Mouse (Mus musculus) limb, embryonic 14.5 days (tissue): ENCODE data around the gene Gpr152. TPM values are rescaled to one million over a fixed set of nuclear protein-coding genes. Genes with fewer than 3 reads are reported as not detected.

Source experiments
- ATAC-seq: fragments of 200-750 bp; cut with Nextera tagmentation; 2 replicates; pipeline ENCODE4 v1.8.0; 2017; ENCODE audit warnings: low read depth, moderate number of reproducible peaks, moderate TSS enrichment; ENCODE audit not compliant: low FRiP score
- DNase-seq: peaks from one replicate; pipeline ENCODE4 v3.0.0-alpha.2; 2015; ENCODE audit warnings: low spot score
- H3K27ac ChIP-seq: fragments of 300-500 bp; sonication (generic); replicated peaks from 2 replicates; pipeline ENCODE4 v1.5.1; 2014; ENCODE audit warnings: low read depth, mild to moderate bottlenecking, low read length, moderate library complexity, mixed read lengths
- H3K27me3 ChIP-seq: fragments of 300-500 bp; sonication (generic); 2 replicates; pipeline ENCODE4 v1.6.1; 2014; ENCODE audit warnings: low read length, mixed read lengths; ENCODE audit not compliant: control insufficient read depth, insufficient read depth
- H3K36me3 ChIP-seq: fragments of 300-500 bp; sonication (generic); 2 replicates; pipeline ENCODE4 v1.6.1; 2014; ENCODE audit warnings: mild to moderate bottlenecking, low read length, moderate library complexity, mixed read lengths; ENCODE audit not compliant: control insufficient read depth, insufficient read depth
- H3K4me1 ChIP-seq: fragments of 300-500 bp; sonication (generic); 2 replicates; pipeline ENCODE4 v1.6.1; 2014; ENCODE audit warnings: antibody characterized with exemption, low read length, mixed read lengths; ENCODE audit not compliant: control insufficient read depth, insufficient read depth
- H3K4me2 ChIP-seq: fragments of 300-500 bp; sonication (generic); replicated peaks from 2 replicates; pipeline ENCODE4 v1.6.1; 2014; ENCODE audit warnings: low read depth, mild to moderate bottlenecking, low read length, moderate library complexity; ENCODE audit not compliant: severe bottlenecking
- H3K4me3 ChIP-seq: fragments of 300-500 bp; sonication (generic); replicated peaks from 2 replicates; pipeline ENCODE4 v1.5.1; 2014; ENCODE audit warnings: low read length
- H3K9ac ChIP-seq: fragments of 300-500 bp; sonication (generic); 2 replicates; pipeline ENCODE4 v1.6.1; 2014; ENCODE audit warnings: mild to moderate bottlenecking, low read depth, low read length, moderate library complexity; ENCODE audit not compliant: severe bottlenecking
- H3K9me3 ChIP-seq: fragments of 300-500 bp; sonication (generic); 2 replicates; pipeline ENCODE4 v1.6.1; 2016; ENCODE audit warnings: low read length; ENCODE audit not compliant: control insufficient read depth
- POLR2A ChIP-seq: fragments of 200-500 bp; IDR thresholded peaks from 2 replicates; pipeline ENCODE4 v1.8.0; 2012; ENCODE audit warnings: inconsistent platforms, mild to moderate bottlenecking, moderate library complexity, borderline replicate concordance; ENCODE audit not compliant: insufficient read depth, insufficient read length; ENCODE audit errors: extremely low read depth
- WGBS: fragments of 180-500 bp; shearing (Covaris S2); extraction: QIAGEN DNeasy Blood & Tissue Kit; methylation state at CpG from one replicate; pipeline ENCODE4 v1.1.7; 2014; 5-methylcytosine and 5-hydroxymethylcytosine counted together
- polyA plus RNA-seq, 2 experiments: library from polyadenylated mRNA; depleted of rRNA in 1 of 2; stranded (reverse) in 1 of 2; unstranded in 1 of 2; fragments of >200 nt; fragmentation: Nextera tagmentation in 1 of 2; extraction: Ambion mirVana in 1 of 2; gene quantifications; 2 replicates each; pipeline versions ENCODE4 v1.2.1 to v1.2.3; 2012 to 2014

Gene Gpr152
- polyA plus RNA-seq, 2 experiments = 0.01 TPM; not detected in 1

DNA sequence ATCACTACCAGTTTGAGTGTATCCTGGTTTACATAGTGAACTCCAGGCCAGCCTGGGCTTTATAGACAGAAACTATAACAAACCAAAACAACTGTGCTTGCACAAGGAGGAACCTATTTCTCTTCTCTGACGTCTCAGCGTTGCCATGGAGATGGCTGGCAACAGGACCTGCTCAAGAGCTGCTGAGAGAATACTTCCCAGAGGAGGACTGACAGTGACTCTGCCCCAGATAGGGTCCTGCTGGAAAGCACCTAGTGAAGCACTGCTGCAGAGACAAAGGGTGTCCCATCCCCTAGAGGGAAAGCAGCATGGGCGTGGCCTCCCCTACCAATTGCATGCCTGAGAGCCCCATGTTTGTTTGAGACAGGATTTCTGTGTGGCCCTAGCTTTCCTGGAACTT, 42.3 kb downstream of the Gpr152 start:
- no peak overlapping the region for H3K4me2 ChIP-seq
- H3K4me3 ChIP-seq = no peak overlapping the region
- H3K9ac ChIP-seq = no peak overlapping the region
- H3K4me1 ChIP-seq = peaks cover 7% of the 10 kb centered on the region; the same call in 1 of the 2 replicates
- H3K27ac ChIP-seq = no peak overlapping the region
- H3K27me3 ChIP-seq = no peaks in the 10 kb centered on the region
- WGBS = 33% methylated on average over 3 of the region's 3 CpGs
- no peaks in the 10 kb centered on the region for H3K36me3 ChIP-seq
- no peak for DNase-seq
- no peak for TF ChIP-seq POLR2A
- H3K9me3 ChIP-seq = no peaks in the 10 kb centered on the region
- ATAC-seq = no peak

DNA sequence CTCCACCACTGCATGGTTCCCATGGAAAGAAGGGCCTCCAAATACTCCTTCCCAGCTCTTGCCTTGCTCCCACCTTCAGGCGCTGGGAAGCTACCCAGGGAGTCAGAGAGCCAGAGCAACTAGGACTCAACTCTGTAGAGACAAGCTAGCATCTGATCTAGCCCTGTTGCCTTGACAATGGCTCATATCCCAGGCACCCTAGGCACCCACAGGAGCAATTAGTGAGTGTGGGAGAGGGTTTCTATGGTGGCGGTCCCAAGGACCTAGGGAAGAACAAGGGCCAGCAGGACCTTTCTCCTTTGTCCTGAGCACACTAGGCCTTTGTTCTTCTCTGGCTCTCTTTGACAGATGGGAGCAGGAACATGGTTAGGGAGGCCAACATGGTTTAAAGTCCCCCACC, 44.1 kb downstream of the Gpr152 start:
- no peaks in the 10 kb centered on the region for H3K9me3 ChIP-seq
- no peak overlapping the region for H3K9ac ChIP-seq
- WGBS = 95% methylated on average over 2 of the region's 2 CpGs
- H3K27ac ChIP-seq = no peak overlapping the region
- no peak for DNase-seq
- H3K27me3 ChIP-seq = no peaks in the 10 kb centered on the region
- peaks cover 7% of the 10 kb centered on the region; the same call in 1 of the 2 replicates for H3K4me1 ChIP-seq
- no peaks in the 10 kb centered on the region for H3K36me3 ChIP-seq
- no peak for ATAC-seq
- no peak overlapping the region for H3K4me3 ChIP-seq
- no peak for TF ChIP-seq POLR2A
- H3K4me2 ChIP-seq = no peak overlapping the region

- TF ChIP-seq POLR2A = no peak
- no peak overlapping the region for H3K4me2 ChIP-seq
- WGBS = 57% methylated on average over 15 of the region's 15 CpGs
These were observed 45.7 kb downstream of the Gpr152 start for GRCm38 (mm10) chr19:4184976-4185975.

GRCm38 (mm10) chr19:4187303-4187702, 47.7 kb downstream of the Gpr152 start:
- no peak for TF ChIP-seq POLR2A
- no peaks in the 10 kb centered on the region for H3K27me3 ChIP-seq
- 54% methylated on average over 3 of the region's 3 CpGs for WGBS
- no peak overlapping the region for H3K4me3 ChIP-seq
- no peak overlapping the region for H3K4me2 ChIP-seq
- peaks cover 11% of the 10 kb centered on the region for H3K4me1 ChIP-seq
- no peak overlapping the region for H3K9ac ChIP-seq
- H3K36me3 ChIP-seq = no peaks in the 10 kb centered on the region
- no peak for DNase-seq
- no peak for ATAC-seq
- H3K27ac ChIP-seq = no peak overlapping the region
- no peaks in the 10 kb centered on the region for H3K9me3 ChIP-seq

More at GRCm38 (mm10) chr19:4184976-4185975, 45.7 kb downstream of the Gpr152 start:
- ATAC-seq (no peak), DNase-seq (no peak)
- H3K9me3 ChIP-seq = no peaks in the 10 kb centered on the region
- no peak overlapping the region for H3K9ac ChIP-seq
- peaks cover 7% of the 10 kb centered on the region; the same call in 1 of the 2 replicates for H3K4me1 ChIP-seq
- no peak overlapping the region for H3K27ac ChIP-seq
- no peaks in the 10 kb centered on the region for H3K27me3 ChIP-seq
- no peak overlapping the region for H3K4me3 ChIP-seq
- no peaks in the 10 kb centered on the region for H3K36me3 ChIP-seq

GRCm38 (mm10) chr19:4189051-4189620, 49.5 kb downstream of the Gpr152 start:
- H3K36me3 ChIP-seq = peaks cover 13% of the 10 kb centered on the region
- ATAC-seq = no peak
- no peak for TF ChIP-seq POLR2A
- WGBS = 85% methylated on average over 12 of the region's 12 CpGs
- peaks cover 22% of the 10 kb centered on the region for H3K4me1 ChIP-seq
- no peaks in the 10 kb centered on the region for H3K27me3 ChIP-seq
- H3K9me3 ChIP-seq = no peaks in the 10 kb centered on the region
- no peak overlapping the region for H3K9ac ChIP-seq
- no peak overlapping the region for H3K4me2 ChIP-seq
- no peak for DNase-seq
- H3K4me3 ChIP-seq = no peak overlapping the region
- no peak overlapping the region for H3K27ac ChIP-seq
